Mouse (Mus musculus) lung, postnatal 0 days (tissue): ENCODE results near the gene Gys2. TPM values are rescaled to one million over a fixed set of nuclear protein-coding genes. Genes with fewer than 3 reads are reported as not detected.

Experiments used
- ATAC-seq: fragments of 200-750 bp; cut with Nextera tagmentation; 2 replicates; pipeline ENCODE4 v1.8.0; 2017; ENCODE audit warnings: moderate library complexity
- DNase-seq: peaks from one replicate; pipeline ENCODE4 v3.0.0-alpha.2; 2016; ENCODE audit warnings: low spot score
- H3K27ac ChIP-seq: fragments of 300-500 bp; sonication (generic); 2 replicates; pipeline ENCODE4 v1.5.1; 2014; ENCODE audit warnings: antibody characterized with exemption, mild to moderate bottlenecking, low read length, mixed read lengths
- H3K27me3 ChIP-seq: fragments of 300-500 bp; sonication (generic); replicated peaks from 2 replicates; pipeline ENCODE4 v1.6.1; 2014; ENCODE audit warnings: low read length, mixed read lengths; ENCODE audit not compliant: insufficient read depth
- H3K36me3 ChIP-seq: fragments of 300-500 bp; sonication (generic); 2 replicates; pipeline ENCODE4 v1.6.1; 2014; ENCODE audit warnings: low read length, mixed read lengths; ENCODE audit not compliant: insufficient read depth
- H3K4me1 ChIP-seq: fragments of 300-500 bp; sonication (generic); 2 replicates; pipeline ENCODE4 v1.6.1; 2014; ENCODE audit warnings: antibody characterized with exemption, low read depth, low read length, mixed read lengths; ENCODE audit not compliant: insufficient read depth
- H3K4me2 ChIP-seq: fragments of 300-500 bp; sonication (generic); replicated peaks from 2 replicates; pipeline ENCODE4 v1.6.1; 2014; ENCODE audit warnings: low read depth, mild to moderate bottlenecking, low read length, moderate library complexity, mixed read lengths
- H3K4me3 ChIP-seq: fragments of 300-500 bp; sonication (generic); 2 replicates; pipeline ENCODE4 v1.5.1; 2014; ENCODE audit warnings: low read depth, low read length
- H3K9ac ChIP-seq: fragments of 300-500 bp; sonication (generic); replicated peaks from 2 replicates; pipeline ENCODE4 v1.6.1; 2014; ENCODE audit warnings: low read depth, mild to moderate bottlenecking
- H3K9me3 ChIP-seq: fragments of 300-500 bp; sonication (generic); 2 replicates; pipeline ENCODE4 v1.6.1; 2016; ENCODE audit warnings: low read length, mixed read lengths
- CTCF ChIP-seq: IDR thresholded peaks from 2 replicates; pipeline ENCODE4 v1.5.1; 2016; ENCODE audit warnings: antibody characterized with exemption, mild to moderate bottlenecking
- EP300 ChIP-seq: IDR thresholded peaks from 2 replicates; pipeline ENCODE4 v1.6.1; 2016; ENCODE audit warnings: antibody characterized with exemption, mild to moderate bottlenecking, control low read depth
- WGBS: fragments of 180-500 bp; shearing (Covaris S2); extraction: QIAGEN DNeasy Blood & Tissue Kit; methylation state at CpG from one replicate; pipeline ENCODE4 v1.1.7; 2014; 5-methylcytosine and 5-hydroxymethylcytosine counted together
- polyA plus RNA-seq: library from polyadenylated mRNA; unstranded; fragments of >200 nt; fragmentation: Nextera tagmentation; extraction: Ambion mirVana; gene quantifications from 2 replicates; pipeline ENCODE4 v1.2.1, GENCODE M21; 2015

Gys2 gene
- polyA plus RNA-seq, 1 experiment from 2014 or later = not detected

DNA sequence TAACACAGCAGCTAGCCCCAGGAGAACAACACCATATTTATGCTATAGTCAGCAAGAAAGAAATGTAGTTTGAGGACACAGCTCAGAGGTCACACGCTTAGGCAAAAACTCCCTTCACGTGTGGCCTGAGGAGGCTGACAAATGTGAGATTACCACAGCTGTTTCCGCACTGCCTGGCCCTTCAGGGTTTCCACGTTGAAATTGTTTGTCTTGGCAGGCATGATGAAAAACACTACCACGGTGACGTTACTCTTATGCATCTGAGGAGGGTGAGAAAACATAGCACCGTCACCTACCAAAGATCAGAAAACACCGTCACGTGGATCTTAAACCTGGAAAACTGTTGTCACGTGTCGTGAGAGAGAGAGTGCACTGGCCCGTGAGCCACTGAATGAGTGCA, 21.5 kb downstream of the Gys2 start:
- no peak overlapping the region for H3K4me2 ChIP-seq
- no peak overlapping the region for H3K27ac ChIP-seq
- 49% methylated on average over 12 of the region's 12 CpGs for WGBS
- H3K4me3 ChIP-seq = no peak overlapping the region
- no peaks in the 10 kb centered on the region for H3K27me3 ChIP-seq
- TF ChIP-seq EP300 (no peak), CTCF (no peak)
- DNase-seq (peak; percentile 6), ATAC-seq (no peak)
- H3K9ac ChIP-seq = no peak overlapping the region
- no peaks in the 10 kb centered on the region for H3K9me3 ChIP-seq
- H3K36me3 ChIP-seq = no peaks in the 10 kb centered on the region
- no peaks in the 10 kb centered on the region for H3K4me1 ChIP-seq

DNA sequence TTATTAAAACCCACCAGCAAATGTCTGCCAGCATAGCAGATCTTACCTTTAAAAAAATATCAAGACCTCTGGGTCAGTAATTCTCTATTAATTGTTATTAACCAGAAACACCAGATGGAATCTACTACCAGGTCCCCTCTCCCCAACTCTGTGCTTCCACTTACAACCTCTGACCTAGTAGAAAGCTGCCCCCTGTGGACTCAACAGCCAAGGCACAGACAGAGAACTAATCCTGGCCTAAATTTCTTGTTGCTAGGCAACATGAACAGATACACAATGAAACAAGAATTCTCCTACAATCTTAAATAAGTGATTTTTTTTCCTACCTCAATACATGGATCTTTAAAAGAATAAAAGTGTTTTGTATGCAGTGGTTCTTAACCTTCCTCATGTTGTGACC, 43.8 kb downstream of the Gys2 start:
- ATAC-seq (no peak), DNase-seq (no peak)
- H3K9me3 ChIP-seq = no peaks in the 10 kb centered on the region
- H3K4me2 ChIP-seq = no peak overlapping the region
- TF ChIP-seq CTCF (no peak), EP300 (no peak)
- no peaks in the 10 kb centered on the region for H3K4me1 ChIP-seq
- H3K27me3 ChIP-seq = no peaks in the 10 kb centered on the region
- H3K9ac ChIP-seq = no peak overlapping the region
- H3K36me3 ChIP-seq = no peaks in the 10 kb centered on the region
- no peak overlapping the region for H3K4me3 ChIP-seq
- H3K27ac ChIP-seq = no peak overlapping the region

DNA sequence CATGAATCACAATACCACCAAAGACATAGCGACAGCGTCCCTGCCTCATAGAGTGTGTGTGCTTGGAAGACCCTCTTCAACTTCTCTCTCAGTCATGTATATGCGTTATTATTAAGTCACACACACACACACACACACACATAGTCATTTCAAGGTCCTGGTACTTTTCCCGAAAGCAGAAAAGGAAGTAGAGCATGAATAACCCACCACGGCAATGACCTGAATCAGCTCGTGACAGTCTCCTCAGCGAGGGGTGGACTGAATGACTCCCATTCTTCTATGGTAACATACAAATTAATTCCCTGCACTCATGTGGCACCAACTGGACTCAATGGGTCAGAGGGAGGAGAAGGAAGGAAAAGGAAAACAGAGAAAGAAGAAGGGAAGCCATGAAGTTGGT, 47.9 kb downstream of the Gys2 start:
- Histone ChIP-seq H3K4me2 (no peak overlapping the region), H3K4me1 (no peaks in the 10 kb centered on the region), H3K27ac (no peak overlapping the region), H3K36me3 (no peaks in the 10 kb centered on the region), H3K9me3 (no peaks in the 10 kb centered on the region), H3K9ac (no peak overlapping the region), H3K27me3 (no peaks in the 10 kb centered on the region), H3K4me3 (no peak overlapping the region)
- no peak for TF ChIP-seq CTCF
- TF ChIP-seq EP300 = no peak
- 72% methylated on average over 7 of the region's 7 CpGs for WGBS
- DNase-seq (no peak), ATAC-seq (no peak)

DNA sequence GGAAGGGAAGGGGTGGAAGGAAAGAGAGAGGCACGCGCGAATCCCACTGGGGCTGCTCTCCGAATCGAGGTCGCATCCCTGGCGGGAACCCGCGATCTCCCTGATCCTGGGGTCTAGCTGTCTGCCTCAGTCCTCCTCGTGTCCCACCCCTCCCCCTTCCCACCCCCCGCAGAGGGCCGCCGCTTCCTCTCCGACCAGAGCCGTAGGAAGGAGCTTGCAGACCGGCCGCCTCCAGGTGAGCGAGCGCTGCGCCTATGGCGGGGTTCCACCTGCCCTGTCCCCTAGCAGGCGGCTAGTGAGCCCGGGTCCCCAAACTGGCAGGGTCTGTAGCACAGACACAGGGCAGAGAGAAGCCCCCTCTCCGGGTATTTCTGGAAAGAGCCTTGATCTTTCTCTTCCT, 58.3 kb downstream of the Gys2 start:
- Histone ChIP-seq H3K27ac (no peak overlapping the region), H3K9me3 (no peaks in the 10 kb centered on the region), H3K4me1 (peaks cover 3% of the 10 kb centered on the region; the same call in 1 of the 2 replicates), H3K4me2 (peak overlapping the region; percentile 33), H3K9ac (no peak overlapping the region), H3K4me3 (no peak overlapping the region), H3K36me3 (no peaks in the 10 kb centered on the region), H3K27me3 (no peaks in the 10 kb centered on the region)
- DNase-seq (no peak), ATAC-seq (no peak)
- WGBS = 1% methylated on average over 22 of the region's 24 CpGs
- TF ChIP-seq EP300 = no peak
- no peak for TF ChIP-seq CTCF

DNA sequence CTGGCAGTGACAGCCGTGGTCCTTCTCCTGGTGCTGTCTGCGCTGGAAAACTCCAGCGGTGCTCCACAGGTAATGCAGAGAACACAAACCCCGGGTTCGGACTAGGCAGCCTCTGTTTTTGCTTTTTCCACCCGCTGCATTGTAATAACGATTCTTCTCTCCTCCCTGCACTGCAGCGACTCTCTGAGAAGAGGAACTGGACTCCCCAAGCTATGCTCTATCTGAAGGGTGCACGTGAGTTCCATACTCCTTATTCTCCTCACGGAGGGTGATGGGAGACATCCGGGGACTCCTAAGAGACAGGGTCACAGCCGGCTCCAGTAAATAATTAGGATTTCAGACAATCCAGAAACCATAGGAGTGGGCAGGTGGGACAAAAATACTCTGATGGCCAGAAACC, 59.1 kb downstream of the Gys2 start:
- Histone ChIP-seq H3K9me3 (no peaks in the 10 kb centered on the region), H3K4me2 (no peak overlapping the region), H3K36me3 (no peaks in the 10 kb centered on the region), H3K27me3 (no peaks in the 10 kb centered on the region), H3K4me1 (peaks cover 3% of the 10 kb centered on the region; the same call in 1 of the 2 replicates), H3K27ac (no peak overlapping the region), H3K4me3 (no peak overlapping the region), H3K9ac (no peak overlapping the region)
- no peak for TF ChIP-seq CTCF
- TF ChIP-seq EP300 = no peak
- DNase-seq = no peak
- ATAC-seq = no peak
- 20% methylated on average over 12 of the region's 12 CpGs for whole genome bisulfite sequencing

DNA sequence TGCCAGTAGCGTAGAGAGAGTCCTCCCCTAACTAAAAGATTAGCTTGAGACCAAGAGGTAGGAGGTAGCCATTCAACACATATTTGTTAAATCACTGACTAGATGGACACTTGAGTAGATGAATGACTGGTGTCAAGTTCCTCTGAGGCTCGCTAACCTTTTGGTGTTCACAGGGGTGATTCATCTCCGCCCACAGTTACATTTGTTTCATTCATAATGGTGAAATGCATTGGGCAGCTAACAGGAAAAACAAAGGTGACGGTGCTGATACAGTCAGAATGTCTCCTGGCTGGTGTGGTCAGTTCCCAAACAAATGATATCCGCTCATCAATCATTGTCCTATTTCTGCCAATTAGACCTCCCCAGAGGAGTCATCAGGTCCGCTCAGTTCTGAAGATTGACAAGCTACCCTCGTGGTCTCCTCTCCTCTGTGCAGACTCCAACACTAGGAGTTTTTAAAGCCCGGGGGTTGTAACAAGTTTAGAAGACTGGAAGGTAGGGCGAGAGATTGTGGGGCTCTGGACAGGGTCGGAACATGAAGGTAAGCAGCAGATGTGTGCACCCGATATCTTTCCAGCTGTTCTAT, 59.9 kb downstream of the Gys2 start, which contains the start of gene Spx:
Spx (plus strand) TSS at position 536 of the 586 bp plus-strand sequence.
- ATAC-seq = no peak
- 50% methylated on average over 11 of the region's 11 CpGs for WGBS

DNA sequence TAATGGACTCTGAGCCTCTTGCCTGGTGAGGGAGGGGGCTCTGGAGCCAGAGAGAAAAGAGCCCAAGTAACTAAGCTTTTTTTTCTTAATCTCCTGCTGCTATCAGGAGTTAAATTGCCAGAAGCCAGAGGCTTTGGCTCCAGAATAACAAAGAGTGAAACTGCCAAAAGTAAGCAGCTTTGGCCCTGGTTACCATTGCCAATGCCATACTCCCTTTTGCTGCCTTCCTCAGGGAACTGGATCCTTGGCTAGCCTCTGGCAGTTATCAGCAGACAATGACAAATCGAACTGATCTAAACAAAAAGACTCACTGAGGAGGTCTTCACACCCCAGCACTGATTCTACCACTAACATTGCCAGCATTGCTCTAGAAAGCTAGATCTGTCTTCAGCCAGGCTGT, 61.8 kb downstream of the Gys2 start:
- Histone ChIP-seq H3K27me3 (no peaks in the 10 kb centered on the region), H3K9ac (no peak overlapping the region), H3K4me1 (peaks cover 3% of the 10 kb centered on the region; the same call in 1 of the 2 replicates), H3K9me3 (no peaks in the 10 kb centered on the region), H3K36me3 (no peaks in the 10 kb centered on the region), H3K27ac (no peak overlapping the region), H3K4me3 (no peak overlapping the region), H3K4me2 (no peak overlapping the region)
- DNase-seq = no peak
- TF ChIP-seq EP300 (no peak), CTCF (no peak)
- 20% methylated on average over 1 of the region's 1 CpGs for WGBS
- ATAC-seq = no peak

More for the DNA sequence above, 59.9 kb downstream of the Gys2 start, which contains the start of gene Spx:
- H3K27me3 ChIP-seq = no peaks in the 10 kb centered on the region
- TF ChIP-seq EP300 = no peak
- no peak for TF ChIP-seq CTCF
- no peaks in the 10 kb centered on the region for H3K9me3 ChIP-seq
- no peak within 1 kb of the TSS for H3K9ac ChIP-seq
- H3K36me3 ChIP-seq = no peaks in the 10 kb centered on the region
- peaks cover 3% of the 10 kb centered on the region; the same call in 1 of the 2 replicates for H3K4me1 ChIP-seq
- no peak for DNase-seq
- H3K27ac ChIP-seq = no peak within 1 kb of the TSS
- H3K4me2 ChIP-seq = no peak within 1 kb of the TSS
- H3K4me3 ChIP-seq = no peak within 1 kb of the TSS
